Mouse (Mus musculus) layer of hippocampus, adult 9-11 months (tissue): ENCODE results near the gene Nxph1.

Experiments
- DNase-seq: peaks from one replicate; pipeline ENCODE4 v3.0.0; 2022

Nxph1 gene

GRCm38 (mm10) chr6:8948131-8948470 is at the start of gene Nxph1:
Gene Nxph1 (plus strand): TSS chr6:8948431.
- no peak for DNase-seq

DNA sequence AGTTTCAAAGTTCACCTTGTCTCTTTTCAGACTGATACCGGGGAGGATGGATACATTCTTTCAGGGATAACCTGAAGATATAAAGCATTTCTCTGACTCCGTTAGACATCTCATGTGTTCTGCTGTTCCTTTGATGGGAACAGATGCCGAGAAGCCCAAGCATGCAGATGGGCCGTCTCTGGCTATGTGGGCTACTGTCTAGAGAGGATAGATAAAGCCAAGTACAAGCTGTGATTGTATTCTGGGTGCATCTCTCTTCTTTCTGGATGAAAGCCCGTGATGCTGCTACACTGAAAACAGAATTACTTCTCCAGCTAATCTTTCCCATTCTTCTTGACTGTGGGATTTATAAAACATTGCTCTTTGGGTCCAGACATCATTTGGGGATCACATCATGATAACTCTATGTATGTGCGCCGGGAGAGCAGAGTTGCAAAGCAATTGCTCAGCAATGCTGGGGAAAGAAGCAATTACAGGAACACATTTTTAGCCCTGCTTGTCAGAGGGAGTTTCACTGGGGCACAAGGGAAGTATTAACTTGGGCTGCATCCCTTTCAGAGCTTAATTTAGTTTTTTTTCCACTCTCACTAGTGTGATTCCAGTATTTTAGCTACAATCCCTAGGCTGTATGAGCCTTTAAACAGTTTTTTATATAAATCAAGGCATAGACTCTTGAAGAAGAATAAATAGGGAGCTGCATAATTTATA is 48.1 kb upstream of the Nxph1 start:
- peak; percentile 72 for DNase-seq

- DNase-seq, result no peak
These were observed 47.5 kb upstream of the Nxph1 start for GRCm38 (mm10) chr6:8900729-8901122.

DNA sequence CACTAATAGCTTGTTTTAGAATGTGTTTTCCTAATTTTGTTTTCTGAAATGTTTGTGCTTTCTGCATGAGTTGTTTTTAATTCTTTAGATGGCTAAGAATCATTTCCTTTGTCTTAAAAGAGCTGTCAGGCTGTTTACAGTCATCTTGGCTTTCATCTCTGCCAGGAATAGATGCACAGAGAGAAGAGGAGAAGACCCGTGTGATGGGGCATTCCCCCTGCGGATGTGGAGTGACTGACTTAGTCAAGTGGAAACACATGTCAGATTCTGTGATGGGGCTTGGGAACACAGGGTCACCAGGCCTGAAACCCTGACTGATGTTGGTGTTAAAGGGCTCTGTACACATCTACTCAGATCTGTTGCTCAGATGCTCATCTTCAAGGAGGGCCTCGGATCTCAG is 40.3 kb upstream of the Nxph1 start:
- no peak for DNase-seq

DNA sequence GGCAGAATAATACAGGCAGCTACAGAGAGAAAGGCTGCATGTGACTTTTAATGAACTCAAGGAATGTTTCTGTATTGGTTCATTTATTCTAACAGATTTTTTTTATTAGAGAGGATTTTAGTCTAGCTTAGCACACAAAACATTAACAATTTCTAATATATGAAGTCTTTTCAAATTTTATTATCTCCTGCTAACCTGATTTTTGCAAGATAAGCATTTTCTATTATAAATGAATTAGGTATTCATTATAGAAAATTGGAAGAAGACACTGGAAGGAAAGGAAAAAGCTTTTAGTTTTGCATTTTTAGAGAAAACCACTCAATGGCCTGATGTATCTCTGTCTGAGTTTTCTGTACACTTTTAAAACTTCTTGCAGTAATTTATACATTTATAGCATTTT is 34.8 kb upstream of the Nxph1 start:
- DNase-seq, result no peak

DNA sequence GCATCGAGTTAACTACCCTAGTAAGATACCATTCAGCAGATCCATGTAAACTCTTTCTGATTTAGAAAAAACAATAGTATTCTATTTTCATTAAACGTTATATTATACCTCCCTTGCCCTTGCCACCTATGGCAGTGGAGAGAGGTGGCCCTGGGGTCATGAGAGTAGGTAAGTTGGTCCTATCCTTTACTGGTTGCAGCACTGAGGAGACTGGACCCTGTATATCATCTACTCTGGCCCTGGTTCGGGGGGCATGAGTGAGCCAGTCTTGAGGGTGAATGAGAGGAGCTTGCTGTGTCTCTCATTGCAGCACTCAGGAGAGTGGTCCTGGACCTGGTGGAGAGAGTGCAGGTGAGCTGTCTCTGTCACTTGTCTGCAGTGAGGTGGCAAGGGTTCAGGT is 33.5 kb upstream of the Nxph1 start:
- DNase-seq, result no peak

- DNase-seq, result no peak
These were observed 23.8 kb upstream of the Nxph1 start for GRCm38 (mm10) chr6:8924481-8924880.

DNA sequence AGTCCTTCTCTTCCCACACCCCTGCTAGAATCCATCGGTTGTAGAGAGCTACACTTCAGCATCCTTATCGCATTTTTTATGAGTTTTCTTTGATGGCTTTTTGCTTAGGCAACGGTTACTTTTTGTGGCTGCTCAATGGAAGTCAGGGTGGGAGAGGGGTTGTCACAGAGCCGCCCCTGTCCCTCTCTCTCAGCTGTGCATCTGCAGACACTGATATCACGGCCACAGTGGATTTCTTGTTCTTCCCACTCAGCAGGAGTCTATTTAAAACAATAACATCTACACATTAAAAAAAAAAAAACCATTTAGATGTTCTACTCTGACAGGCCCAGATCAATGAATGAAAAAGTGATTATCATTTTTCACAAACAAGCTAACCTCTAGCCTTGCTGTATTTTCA is 13.0 kb upstream of the Nxph1 start:
- DNase-seq, result no peak

GRCm38 (mm10) chr6:8935705-8936104 is 12.5 kb upstream of the Nxph1 start:
- DNase-seq, result peak; percentile 62

- DNase-seq, result no peak
These were observed 12.1 kb upstream of the Nxph1 start for GRCm38 (mm10) chr6:8936168-8936567.

- DNase-seq, result no peak
These were observed 510 bp downstream of the Nxph1 start for GRCm38 (mm10) chr6:8948471-8949411.

DNA sequence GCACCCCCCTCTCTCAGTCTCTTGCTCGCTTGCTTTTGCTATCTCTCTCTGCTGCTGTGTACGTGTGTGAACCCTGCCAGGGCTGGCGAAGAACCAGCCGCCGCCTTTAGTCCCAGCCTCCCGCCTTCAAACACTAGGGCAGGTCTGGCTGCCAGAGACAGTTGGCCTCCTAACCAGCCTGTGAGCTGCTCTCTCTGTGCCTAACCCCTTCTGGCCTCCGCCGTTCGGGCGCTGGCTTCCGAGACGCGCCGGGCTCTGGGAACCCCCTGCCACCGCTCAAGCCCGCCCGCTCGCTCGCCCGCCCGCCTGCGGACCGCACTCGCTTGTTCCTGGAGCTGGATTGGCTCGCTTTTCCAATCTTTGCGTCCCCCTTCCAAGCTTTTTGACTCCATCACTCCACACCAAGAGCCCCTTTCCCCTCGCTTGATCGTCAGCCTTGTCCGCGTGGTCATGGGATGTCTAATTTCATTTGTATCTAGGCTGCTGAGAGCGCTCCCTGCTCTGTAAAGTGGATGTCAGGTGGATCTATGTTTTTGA is 1.5 kb downstream of the Nxph1 start:
- no peak for DNase-seq

- no peak for DNase-seq
These were observed 2.5 kb downstream of the Nxph1 start for GRCm38 (mm10) chr6:8950611-8951325.

GRCm38 (mm10) chr6:8951326-8951695 is 3.1 kb downstream of the Nxph1 start:
- peak; percentile 56 for DNase-seq

GRCm38 (mm10) chr6:8951884-8952590 is 3.8 kb downstream of the Nxph1 start:
- DNase-seq, result no peak

DNA sequence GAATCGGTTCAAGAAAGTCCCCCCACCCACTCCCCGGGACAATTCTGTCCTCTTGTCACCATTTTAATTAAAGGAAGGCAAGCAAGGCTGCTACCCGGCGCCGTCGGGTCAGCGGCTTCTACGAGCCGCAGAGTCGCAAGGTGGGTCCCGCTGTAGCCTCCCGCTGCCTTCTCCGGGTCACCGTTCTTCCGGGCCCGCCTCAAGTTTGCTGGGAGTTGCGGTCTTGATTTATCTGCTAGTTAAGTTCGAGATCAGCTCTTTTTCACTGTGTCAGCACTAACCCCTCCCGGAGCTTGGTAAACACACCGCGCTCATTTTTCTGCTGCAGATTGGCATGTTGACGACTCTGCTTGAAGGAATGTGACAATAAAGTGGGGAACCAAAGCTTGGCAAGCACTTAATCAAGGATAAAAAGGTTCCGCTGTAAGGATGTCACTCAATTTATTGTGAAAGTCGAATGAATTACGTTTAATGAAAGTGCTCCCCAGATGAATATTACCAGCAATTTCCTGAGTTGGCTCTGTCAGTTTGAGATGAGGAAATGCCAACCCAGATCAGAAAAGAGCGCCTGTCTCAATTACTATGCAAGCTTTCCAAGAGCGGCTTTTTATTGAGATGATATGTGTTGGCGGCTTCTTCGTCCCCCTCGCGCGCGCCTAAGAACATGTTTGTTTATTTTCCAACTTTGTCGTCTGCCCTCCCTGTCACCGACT is 7.7 kb downstream of the Nxph1 start:
- no peak for DNase-seq

DNA sequence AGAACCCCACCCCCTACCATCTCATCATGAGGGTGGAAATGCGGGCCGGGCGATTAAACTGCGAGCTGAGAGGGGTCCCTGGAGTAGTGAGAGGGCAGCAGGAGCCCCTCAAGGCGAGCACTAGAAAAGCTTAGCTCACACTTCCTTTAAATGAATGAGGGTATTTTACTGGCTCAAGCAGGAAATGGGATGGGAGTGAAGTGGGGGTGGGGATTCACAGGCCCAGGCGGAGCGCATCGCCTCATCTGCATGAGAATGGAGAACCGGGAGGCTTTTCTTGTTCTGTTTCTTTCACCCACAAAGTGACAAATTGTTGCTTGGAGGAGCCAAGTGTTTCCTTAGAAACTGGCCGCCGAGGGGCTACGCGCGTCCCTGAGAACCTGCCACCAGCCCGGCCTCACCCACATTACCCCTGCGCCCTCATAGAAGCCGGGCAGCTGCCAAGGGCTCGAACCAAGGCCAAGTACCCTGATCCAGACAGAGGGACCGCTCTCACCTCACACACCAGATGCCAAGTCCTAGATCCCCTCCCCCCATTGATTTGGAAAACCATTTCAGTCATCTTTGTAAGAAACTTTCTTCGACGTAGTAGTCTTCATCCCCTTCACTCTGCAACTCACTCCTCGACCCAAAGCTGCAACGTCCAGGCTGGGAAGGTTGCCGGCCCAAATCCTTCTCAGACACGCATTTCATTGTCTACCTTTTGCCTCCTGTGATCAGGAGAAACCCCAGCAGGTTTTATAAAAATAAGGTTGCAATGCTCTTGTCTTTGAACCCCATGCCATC is 8.7 kb downstream of the Nxph1 start:
- DNase-seq, result no peak

DNA sequence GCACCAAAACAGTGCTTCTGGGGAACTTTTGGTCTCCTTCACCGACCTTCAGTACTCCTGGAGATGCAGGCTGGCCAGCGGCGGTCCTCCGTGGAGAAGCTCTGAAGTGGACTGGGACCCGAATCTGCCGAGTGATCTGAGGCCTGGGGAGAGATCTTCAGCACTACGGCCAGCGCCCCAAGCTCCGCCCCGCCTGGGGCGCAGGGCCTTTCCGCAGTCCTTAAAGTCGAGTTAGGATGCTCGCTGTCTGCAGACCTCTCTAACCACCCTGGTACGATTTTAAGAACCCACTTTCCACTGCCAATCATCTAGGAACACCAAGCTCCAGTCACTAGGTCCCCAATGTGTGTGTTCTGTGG is 9.3 kb downstream of the Nxph1 start:
- DNase-seq, result no peak

DNA sequence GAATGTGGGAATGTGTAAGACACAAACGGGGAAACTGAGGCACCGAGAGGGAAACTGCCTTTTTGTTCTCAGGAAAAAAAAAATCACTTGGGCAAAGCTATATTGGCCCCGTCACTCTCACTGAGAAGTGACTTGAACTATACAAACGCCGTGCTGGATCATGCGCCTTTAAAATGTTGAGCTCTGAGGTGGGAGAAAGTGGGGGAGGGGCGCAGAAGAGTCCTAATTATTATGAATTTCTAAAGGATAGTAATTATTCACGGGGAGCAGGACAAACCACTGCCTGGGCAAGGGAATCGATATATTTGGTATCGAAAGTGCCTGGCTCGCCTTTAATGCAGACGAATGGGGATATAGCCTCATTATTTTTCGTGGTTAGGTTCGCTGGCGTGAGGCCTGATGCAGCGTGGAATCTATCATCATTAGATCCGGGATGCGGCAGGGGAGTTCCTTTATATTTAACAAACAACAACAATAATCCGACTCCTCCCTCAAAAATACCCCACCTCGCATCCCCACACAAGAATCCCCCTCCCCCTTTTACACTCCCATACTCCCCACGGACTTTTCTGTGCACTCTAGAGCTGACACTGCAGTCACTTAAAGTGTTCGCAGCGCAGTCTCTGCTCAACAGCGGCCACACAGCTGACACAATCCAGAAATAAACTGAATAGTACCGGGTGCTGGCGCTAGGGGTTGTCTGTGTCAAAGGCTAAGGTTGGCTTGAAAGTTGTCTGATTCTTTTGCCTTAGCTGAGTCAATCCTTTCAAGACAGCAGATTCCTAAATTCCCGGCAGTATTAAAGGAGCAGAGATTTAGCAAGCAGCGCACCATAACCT is 10.1 kb downstream of the Nxph1 start:
- no peak for DNase-seq

DNA sequence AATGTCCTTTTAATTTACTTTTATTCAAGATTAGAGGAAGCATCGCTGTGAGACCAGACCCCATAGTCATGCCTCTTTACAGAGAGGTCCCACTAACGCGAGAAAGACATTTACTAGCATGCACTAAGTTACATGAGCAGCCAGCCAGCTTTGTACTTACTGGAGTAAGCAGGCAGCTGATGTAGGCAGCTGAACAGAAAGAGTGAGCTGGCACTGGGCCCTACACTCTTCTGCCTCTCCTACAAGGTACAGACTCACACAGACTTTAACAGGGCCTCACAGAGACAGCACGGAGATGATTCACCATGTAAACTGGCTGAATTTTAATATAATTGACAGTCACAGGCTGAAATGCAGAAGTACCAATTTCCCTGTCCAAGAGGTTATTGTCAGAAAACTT is 11.6 kb downstream of the Nxph1 start:
- DNase-seq, result no peak
